Mouse (Mus musculus): Measurements from ENCODE around the gene Fam20b. TPM values are rescaled to one million over a fixed set of nuclear protein-coding genes. Genes with fewer than 3 reads are reported as not detected.

The Fam20b gene
- polyA plus RNA-seq (2014; fragmentation: Nextera tagmentation; extraction: Ambion mirVana) = 28.5 and 37.2 TPM in 2 replicates

- Histone ChIP-seq H3K4me3 (ENCODE audit: low read depth, low read length) (peak within 1 kb of the TSS; percentile 91), H3K4me1 (ENCODE audit: control insufficient read depth, insufficient read depth, low read length) (peaks cover 8% of the 10 kb centered on the region; the same call in 1 of the 2 replicates), H3K27me3 (ENCODE audit: control insufficient read depth, insufficient read depth, low read length) (no peaks in the 10 kb centered on the region), H3K4me2 (ENCODE audit: low read depth, low read length) (peak within 1 kb of the TSS; percentile 63), H3K9ac (replicated peaks; ENCODE audit: low read depth, low read length) (peak within 1 kb of the TSS; percentile 93), H3K9me3 (ENCODE audit: control insufficient read depth, low read length) (no peaks in the 10 kb centered on the region), H3K27ac (ENCODE audit: low read depth, low read length) (peak within 1 kb of the TSS; percentile 88), H3K36me3 (ENCODE audit: control insufficient read depth, insufficient read depth, low read length) (no peaks in the 10 kb centered on the region)
- WGBS = under 1% methylated on average over 29 of the region's 47 CpGs
- peak; percentile 96 for ATAC-seq (ENCODE audit: low read depth)
These were observed at the start of gene Fam20b for GRCm38 (mm10) chr1:156718950-156719805. Fam20b (minus strand) TSS chr1:156719086.

DNA sequence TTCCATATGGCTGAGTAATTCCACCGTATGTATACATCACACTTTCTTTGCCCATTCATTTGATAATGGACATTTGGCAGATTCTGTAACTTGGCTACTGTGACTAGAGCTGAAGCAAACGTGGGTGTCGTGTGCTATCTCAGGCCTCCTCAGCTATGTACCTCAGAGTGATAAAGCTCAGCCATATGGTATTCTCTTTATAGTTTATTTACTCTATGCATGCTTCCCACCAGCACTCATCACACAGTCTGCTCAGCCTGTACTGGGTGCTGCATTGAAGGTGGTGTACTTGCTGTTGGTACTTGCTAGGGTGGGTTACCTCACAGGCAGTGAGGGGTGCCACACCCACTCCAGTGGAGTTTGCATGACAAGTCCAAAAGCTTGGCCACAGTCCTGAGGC lies 46.4 kb upstream of the Fam20b start:
- ATAC-seq (ENCODE audit: low read depth) = no peak
- H3K27ac ChIP-seq (ENCODE audit: low read depth, low read length) = no peak overlapping the region
- 92% methylated on average over 3 of the region's 3 CpGs for WGBS
- H3K4me3 ChIP-seq (ENCODE audit: low read depth, low read length) = no peak overlapping the region
- no peak overlapping the region for H3K4me2 ChIP-seq (ENCODE audit: low read depth, low read length)
- H3K27me3 ChIP-seq (ENCODE audit: control insufficient read depth, insufficient read depth, low read length) = no peaks in the 10 kb centered on the region
- no peaks in the 10 kb centered on the region for H3K4me1 ChIP-seq (ENCODE audit: control insufficient read depth, insufficient read depth, low read length)
- H3K9me3 ChIP-seq (ENCODE audit: control insufficient read depth, low read length) = no peaks in the 10 kb centered on the region; the same call in 1 of the 2 replicates
- no peak overlapping the region for H3K9ac ChIP-seq (replicated peaks; ENCODE audit: low read depth, low read length)
- no peaks in the 10 kb centered on the region for H3K36me3 ChIP-seq (ENCODE audit: control insufficient read depth, insufficient read depth, low read length)

DNA sequence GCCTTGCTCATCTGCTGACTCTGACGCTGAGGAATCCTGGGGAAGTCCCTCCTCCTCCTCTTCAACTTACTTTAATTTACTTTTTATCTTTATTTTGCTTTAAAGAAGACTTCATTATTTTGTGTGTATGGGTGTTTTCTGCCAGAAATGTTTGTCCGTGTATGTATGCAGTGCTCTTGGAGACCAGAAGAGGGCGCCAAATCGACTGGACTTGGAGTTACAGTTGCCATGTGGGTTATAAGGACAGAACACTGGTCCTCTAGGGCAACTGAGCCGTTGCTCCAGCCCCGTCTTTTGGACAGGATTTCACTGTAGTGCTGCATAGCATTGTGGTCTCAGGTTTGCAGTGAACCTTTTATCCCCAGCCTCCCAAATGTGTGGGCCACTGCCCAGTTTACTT lies 45.7 kb upstream of the Fam20b start:
- Histone ChIP-seq H3K9me3 (ENCODE audit: control insufficient read depth, low read length) (no peaks in the 10 kb centered on the region; the same call in 1 of the 2 replicates), H3K36me3 (ENCODE audit: control insufficient read depth, insufficient read depth, low read length) (no peaks in the 10 kb centered on the region), H3K4me2 (ENCODE audit: low read depth, low read length) (no peak overlapping the region), H3K27me3 (ENCODE audit: control insufficient read depth, insufficient read depth, low read length) (no peaks in the 10 kb centered on the region), H3K27ac (ENCODE audit: low read depth, low read length) (no peak overlapping the region), H3K4me3 (ENCODE audit: low read depth, low read length) (no peak overlapping the region), H3K9ac (replicated peaks; ENCODE audit: low read depth, low read length) (no peak overlapping the region), H3K4me1 (ENCODE audit: control insufficient read depth, insufficient read depth, low read length) (no peaks in the 10 kb centered on the region)
- 74% methylated on average over 6 of the region's 6 CpGs for WGBS
- no peak for ATAC-seq (ENCODE audit: low read depth)

- Histone ChIP-seq H3K9ac (replicated peaks; ENCODE audit: low read depth, low read length) (no peak overlapping the region), H3K27ac (ENCODE audit: low read depth, low read length) (no peak overlapping the region), H3K36me3 (ENCODE audit: control insufficient read depth, insufficient read depth, low read length) (no peaks in the 10 kb centered on the region), H3K4me2 (ENCODE audit: low read depth, low read length) (no peak overlapping the region), H3K9me3 (ENCODE audit: control insufficient read depth, low read length) (no peaks in the 10 kb centered on the region; the same call in 1 of the 2 replicates), H3K4me3 (ENCODE audit: low read depth, low read length) (no peak overlapping the region), H3K27me3 (ENCODE audit: control insufficient read depth, insufficient read depth, low read length) (no peaks in the 10 kb centered on the region), H3K4me1 (ENCODE audit: control insufficient read depth, insufficient read depth, low read length) (no peaks in the 10 kb centered on the region)
- 95% methylated on average over 6 of the region's 6 CpGs for WGBS
- no peak for ATAC-seq (ENCODE audit: low read depth)
These were observed 44.4 kb upstream of the Fam20b start for GRCm38 (mm10) chr1:156763280-156763679.

DNA sequence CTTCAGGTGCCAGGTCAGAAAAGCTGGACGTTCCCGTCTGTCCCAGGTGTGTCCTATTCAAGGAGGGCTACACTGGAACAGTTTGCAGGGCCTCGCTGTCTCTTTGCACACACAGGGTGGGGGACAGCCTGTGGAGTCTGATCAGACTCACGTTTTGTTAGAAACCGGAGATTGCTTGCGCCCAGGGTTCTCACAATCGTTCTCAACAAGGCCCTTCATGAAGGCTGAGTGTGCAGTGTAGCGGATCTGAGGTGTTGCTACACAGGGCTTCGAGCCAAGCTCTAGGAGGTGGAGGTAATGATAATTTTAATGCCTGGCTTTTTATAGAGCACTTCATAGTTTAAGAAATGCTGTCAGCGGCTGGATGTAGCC lies 42.5 kb upstream of the Fam20b start:
- Histone ChIP-seq H3K36me3 (ENCODE audit: control insufficient read depth, insufficient read depth, low read length) (no peaks in the 10 kb centered on the region), H3K9me3 (ENCODE audit: control insufficient read depth, low read length) (no peaks in the 10 kb centered on the region; the same call in 1 of the 2 replicates), H3K4me1 (ENCODE audit: control insufficient read depth, insufficient read depth, low read length) (no peaks in the 10 kb centered on the region), H3K27me3 (ENCODE audit: control insufficient read depth, insufficient read depth, low read length) (no peaks in the 10 kb centered on the region), H3K4me3 (ENCODE audit: low read depth, low read length) (no peak overlapping the region), H3K27ac (ENCODE audit: low read depth, low read length) (no peak overlapping the region), H3K4me2 (ENCODE audit: low read depth, low read length) (no peak overlapping the region), H3K9ac (replicated peaks; ENCODE audit: low read depth, low read length) (no peak overlapping the region)
- no peak for ATAC-seq (ENCODE audit: low read depth)
- WGBS = 75% methylated on average over 10 of the region's 10 CpGs

GRCm38 (mm10) chr1:156760549-156761429 lies 41.9 kb upstream of the Fam20b start:
- Histone ChIP-seq H3K27me3 (ENCODE audit: control insufficient read depth, insufficient read depth, low read length) (no peaks in the 10 kb centered on the region), H3K4me2 (ENCODE audit: low read depth, low read length) (no peak overlapping the region), H3K4me1 (ENCODE audit: control insufficient read depth, insufficient read depth, low read length) (no peaks in the 10 kb centered on the region), H3K36me3 (ENCODE audit: control insufficient read depth, insufficient read depth, low read length) (no peaks in the 10 kb centered on the region), H3K4me3 (ENCODE audit: low read depth, low read length) (no peak overlapping the region), H3K27ac (ENCODE audit: low read depth, low read length) (no peak overlapping the region), H3K9me3 (ENCODE audit: control insufficient read depth, low read length) (no peaks in the 10 kb centered on the region; the same call in 1 of the 2 replicates), H3K9ac (replicated peaks; ENCODE audit: low read depth, low read length) (no peak overlapping the region)
- no peak for ATAC-seq (ENCODE audit: low read depth)
- WGBS = 67% methylated on average over 13 of the region's 13 CpGs

- H3K9ac ChIP-seq (replicated peaks; ENCODE audit: low read depth, low read length) = no peak overlapping the region
- H3K4me3 ChIP-seq (ENCODE audit: low read depth, low read length) = no peak overlapping the region
- H3K4me1 ChIP-seq (ENCODE audit: control insufficient read depth, insufficient read depth, low read length) = peaks cover 6% of the 10 kb centered on the region; the same call in 1 of the 2 replicates
- no peaks in the 10 kb centered on the region for H3K36me3 ChIP-seq (ENCODE audit: control insufficient read depth, insufficient read depth, low read length)
- no peak for ATAC-seq (ENCODE audit: low read depth)
- H3K9me3 ChIP-seq (ENCODE audit: control insufficient read depth, low read length) = no peaks in the 10 kb centered on the region
- H3K4me2 ChIP-seq (ENCODE audit: low read depth, low read length) = no peak overlapping the region
- 13% methylated on average over 4 of the region's 4 CpGs for WGBS
- no peaks in the 10 kb centered on the region for H3K27me3 ChIP-seq (ENCODE audit: control insufficient read depth, insufficient read depth, low read length)
- no peak overlapping the region for H3K27ac ChIP-seq (ENCODE audit: low read depth, low read length)
These were observed 39.4 kb upstream of the Fam20b start for GRCm38 (mm10) chr1:156758326-156758725.

GRCm38 (mm10) chr1:156754608-156755413 lies 35.9 kb upstream of the Fam20b start:
- no peak overlapping the region for H3K4me2 ChIP-seq (ENCODE audit: low read depth, low read length)
- peaks cover 18% of the 10 kb centered on the region; the same call in 1 of the 2 replicates for H3K4me1 ChIP-seq (ENCODE audit: control insufficient read depth, insufficient read depth, low read length)
- ATAC-seq (ENCODE audit: low read depth) = peak; percentile 77
- H3K9me3 ChIP-seq (ENCODE audit: control insufficient read depth, low read length) = no peaks in the 10 kb centered on the region
- 29% methylated on average over 15 of the region's 15 CpGs for WGBS
- H3K9ac ChIP-seq (replicated peaks; ENCODE audit: low read depth, low read length) = no peak overlapping the region
- no peak overlapping the region for H3K27ac ChIP-seq (ENCODE audit: low read depth, low read length)
- no peaks in the 10 kb centered on the region for H3K36me3 ChIP-seq (ENCODE audit: control insufficient read depth, insufficient read depth, low read length)
- no peak overlapping the region for H3K4me3 ChIP-seq (ENCODE audit: low read depth, low read length)
- H3K27me3 ChIP-seq (ENCODE audit: control insufficient read depth, insufficient read depth, low read length) = no peaks in the 10 kb centered on the region
